Mouse (Mus musculus): Measurements from ENCODE around the gene Mt2. TPM values are rescaled to one million over a fixed set of nuclear protein-coding genes. Genes with fewer than 3 reads are reported as not detected.
A peak's percentile ranks its signal among the peaks of the same experiment; 100 is the strongest.

Gene Mt2
- total and polyA plus RNA-seq, 3 experiments: 4.3 to 212 (median 54.4) TPM

DNA sequence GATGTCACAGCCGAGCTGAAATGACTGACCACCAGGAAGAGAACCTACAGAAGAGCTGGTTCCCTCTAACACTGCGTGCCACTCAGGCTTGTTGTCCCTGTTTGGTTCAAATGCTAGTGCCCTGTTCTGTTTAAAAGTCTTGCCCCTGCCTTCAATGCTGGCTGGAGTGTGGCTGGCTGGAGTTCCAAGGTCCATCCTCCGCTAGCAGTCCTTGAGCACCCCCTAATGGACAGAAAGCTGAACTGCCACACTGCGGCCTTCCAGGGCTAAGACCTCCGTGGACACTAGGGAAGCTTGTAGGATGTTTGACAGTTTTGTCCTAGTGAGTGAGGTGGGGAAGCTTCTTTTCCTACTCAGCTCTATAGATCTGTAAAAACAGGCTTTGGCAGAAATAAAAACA is 33.3 kb downstream of the Mt2 start:
- no peaks in the 10 kb centered on the region for H3K4me1 ChIP-seq (ENCODE audit: control insufficient read depth in 1 of 2, insufficient read depth in 2 of 2)
- H3K4me2 ChIP-seq (ENCODE audit: insufficient read depth, low read depth, poor library complexity, severe bottlenecking): no peak overlapping the region
- dilution Hi-C loops (cut with MboI; ENCODE audit: extremely low pct_ligation_motif_present, extremely low pct_unique_long_range_greater_than_20kb, low sequenced_read_pairs) (no loop called here), in situ Hi-C loops (cut with MboI; ENCODE audit: low pct_ligation_motif_present, low pct_unique_long_range_greater_than_20kb, low sequenced_read_pairs) (no loop called here)
- peaks cover 16% of the 10 kb centered on the region for H3K27me3 ChIP-seq (replicated peaks)
- H3K4me3 ChIP-seq (replicated peaks in 1 of 3; ENCODE audit: low read depth in 2 of 3, low read length in 2 of 3, poor library complexity in 1 of 3): no peak overlapping the region
- DNase-seq (ENCODE audit: extremely low read depth): peak; percentile 67
- H3K9ac ChIP-seq (ENCODE audit: insufficient read depth, low read depth): no peak overlapping the region
- no peaks in the 10 kb centered on the region for H3K9me3 ChIP-seq (replicated peaks; ENCODE audit: low read length)
- H3K79me2 ChIP-seq (replicated peaks; ENCODE audit: control insufficient read depth, extremely low read depth, insufficient read depth, poor library complexity, severe bottlenecking): no peaks in the 10 kb centered on the region
- TF ChIP-seq MEF2A (IDR thresholded peaks at IDR 0.05; ENCODE audit: borderline replicate concordance, low read depth, low read length) (0 out of 2 replicates have a peak, but pooled peaks have one; percentile 17), SMC3 (IDR thresholded peaks at IDR 0.05; ENCODE audit: low read depth, low read length) (peak; percentile 68), CTCF (conservative IDR thresholded peaks at IDR 0.05 in 1 of 2, IDR thresholded peaks at IDR 0.05 in 1 of 2; ENCODE audit: low read depth in 2 of 2, low read length in 2 of 2) (peak; percentile 90 to 91), RAD21 (IDR thresholded peaks at IDR 0.05; ENCODE audit: low read depth, low read length) (peak; percentile 92), USF1 (IDR thresholded peaks at IDR 0.05; ENCODE audit: low read depth, low read length) (no peak), POLR2AphosphoS2 (IDR thresholded peaks at IDR 0.05; ENCODE audit: low read depth, low read length) (no peak), IRF4 (IDR thresholded peaks at IDR 0.05; ENCODE audit: low read depth, low read length) (peak; percentile 11; the same call in 1 of the 2 replicates)
- H3K27ac ChIP-seq (ENCODE audit: insufficient read depth, low read depth): no peak overlapping the region
- H3K36me3 ChIP-seq (replicated peaks in 1 of 2; ENCODE audit: control insufficient read depth in 1 of 2, insufficient read depth in 1 of 2, low read length in 1 of 2): no peaks in the 10 kb centered on the region

GRCm38 (mm10) chr8:94206256-94206655 is 33.8 kb downstream of the Mt2 start:
- no peaks in the 10 kb centered on the region for H3K79me2 ChIP-seq (replicated peaks; ENCODE audit: control insufficient read depth, extremely low read depth, insufficient read depth, poor library complexity, severe bottlenecking)
- H3K4me3 ChIP-seq (replicated peaks in 1 of 3; ENCODE audit: low read depth in 2 of 3, low read length in 2 of 3, poor library complexity in 1 of 3): no peak overlapping the region
- H3K9me3 ChIP-seq (replicated peaks; ENCODE audit: low read length): no peaks in the 10 kb centered on the region
- H3K4me2 ChIP-seq (ENCODE audit: insufficient read depth, low read depth, poor library complexity, severe bottlenecking): no peak overlapping the region
- no peak overlapping the region for H3K9ac ChIP-seq (ENCODE audit: insufficient read depth, low read depth)
- no peaks in the 10 kb centered on the region for H3K4me1 ChIP-seq (ENCODE audit: control insufficient read depth in 1 of 2, insufficient read depth in 2 of 2)
- dilution Hi-C loops (cut with MboI; ENCODE audit: extremely low pct_ligation_motif_present, extremely low pct_unique_long_range_greater_than_20kb, low sequenced_read_pairs) (no loop called here), in situ Hi-C loops (cut with MboI; ENCODE audit: low pct_ligation_motif_present, low pct_unique_long_range_greater_than_20kb, low sequenced_read_pairs) (no loop called here)
- no peak for TF ChIP-seq MAZ (IDR thresholded peaks at IDR 0.05; ENCODE audit: low read depth, low read length)
- TF ChIP-seq MAFK (IDR thresholded peaks at IDR 0.05; ENCODE audit: insufficient replicate concordance, low read length): no peak
- no peak for TF ChIP-seq ZC3H11A (IDR thresholded peaks at IDR 0.05; ENCODE audit: low read depth, low read length)
- no peak for TF ChIP-seq SMC3 (IDR thresholded peaks at IDR 0.05; ENCODE audit: low read depth, low read length)
- no peak for TF ChIP-seq MEF2A (IDR thresholded peaks at IDR 0.05; ENCODE audit: borderline replicate concordance, low read depth, low read length)
- no peak for TF ChIP-seq CHD1 (IDR thresholded peaks at IDR 0.05; ENCODE audit: low read depth, low read length)
- TF ChIP-seq RCOR1 (conservative IDR thresholded peaks at IDR 0.05; ENCODE audit: low read depth, low read length): no peak
- TF ChIP-seq MAX (IDR thresholded peaks at IDR 0.05; ENCODE audit: low read length): no peak
- no peak for TF ChIP-seq USF1 (IDR thresholded peaks at IDR 0.05; ENCODE audit: low read depth, low read length)
- TF ChIP-seq E2F4 (IDR thresholded peaks at IDR 0.05; ENCODE audit: insufficient replicate concordance, low read depth, low read length): no peak
- TF ChIP-seq PAX5 (IDR thresholded peaks at IDR 0.05; ENCODE audit: low read length): no peak
- no peak for TF ChIP-seq JUN (IDR thresholded peaks at IDR 0.05; ENCODE audit: insufficient read depth, low read depth, low read length)
- no peak for TF ChIP-seq IRF4 (IDR thresholded peaks at IDR 0.05; ENCODE audit: low read depth, low read length)
- peaks cover 13% of the 10 kb centered on the region for H3K27me3 ChIP-seq (replicated peaks)
- H3K36me3 ChIP-seq (replicated peaks in 1 of 2; ENCODE audit: control insufficient read depth in 1 of 2, insufficient read depth in 1 of 2, low read length in 1 of 2): no peaks in the 10 kb centered on the region
- DNase-seq (ENCODE audit: extremely low read depth): no peak
- H3K27ac ChIP-seq (ENCODE audit: insufficient read depth, low read depth): no peak overlapping the region
